Mouse (Mus musculus) liver, embryonic 14.5 days (tissue): ENCODE results near the gene Tmem39b. TPM values are rescaled to one million over a fixed set of nuclear protein-coding genes. Genes with fewer than 3 reads are reported as not detected.
"Not testable (repeated sequence)": the region's sequence is repeated elsewhere in the genome, so short reads cannot be mapped to it uniquely, and the experiment has no call there.

ENCODE experiments used
- ATAC-seq: fragments of 200-750 bp; cut with Nextera tagmentation; 2 replicates; pipeline ENCODE4 v1.8.0; 2017; ENCODE audit warnings: moderate number of reproducible peaks, mild to moderate bottlenecking, moderate library complexity; ENCODE audit not compliant: insufficient read depth
- DNase-seq, 3 experiments: peaks; one replicate each; pipeline ENCODE4 v3.0.0-alpha.2; 2012 to 2013; ENCODE audit warnings: low read depth in 3 of 3, low spot score in 3 of 3
- H3K27ac ChIP-seq: fragments of 300-500 bp; sonication (generic); 2 replicates; pipeline ENCODE4 v1.5.1; 2014; ENCODE audit warnings: moderate library complexity, mild to moderate bottlenecking, control low read depth, inconsistent platforms
- H3K27me3 ChIP-seq: fragments of 300-500 bp; sonication (generic); 2 replicates; pipeline ENCODE4 v1.6.1; 2014; ENCODE audit warnings: mild to moderate bottlenecking, low read length, moderate library complexity; ENCODE audit not compliant: control insufficient read depth, insufficient read depth
- H3K36me3 ChIP-seq: fragments of 300-500 bp; sonication (generic); replicated peaks from 2 replicates; pipeline ENCODE4 v1.6.1; 2014; ENCODE audit warnings: low read depth; ENCODE audit not compliant: control insufficient read depth, insufficient read depth
- H3K4me1 ChIP-seq, 2 experiments: fragments of 200-500 bp in 1 of 2; fragments of 300-500 bp in 1 of 2; sonication (generic) in 1 of 2; replicated peaks; 2 replicates each; pipeline ENCODE4 v1.6.1; 2012 to 2014; ENCODE audit warnings: antibody characterized with exemption in 1 of 2, inconsistent platforms in 1 of 2, low read length in 1 of 2; ENCODE audit not compliant: control insufficient read depth in 2 of 2, insufficient read depth in 2 of 2
- H3K4me2 ChIP-seq: fragments of 300-500 bp; sonication (generic); 2 replicates; pipeline ENCODE4 v1.6.1; 2014; ENCODE audit warnings: low read depth, mild to moderate bottlenecking, control low read depth, moderate library complexity
- H3K4me3 ChIP-seq, 2 experiments: fragments of 200-500 bp in 1 of 2; fragments of 300-500 bp in 1 of 2; sonication (generic) in 1 of 2; 2 replicates each; pipeline ENCODE4 v1.5.1; 2012 to 2014; ENCODE audit warnings: low read depth in 2 of 2, low read length in 2 of 2, mild to moderate bottlenecking in 2 of 2, control low read depth in 1 of 2, inconsistent platforms in 1 of 2, moderate library complexity in 1 of 2; ENCODE audit not compliant: insufficient read depth in 1 of 2
- H3K9ac ChIP-seq: fragments of 300-500 bp; sonication (generic); replicated peaks from 2 replicates; pipeline ENCODE4 v1.6.1; 2014; ENCODE audit warnings: mild to moderate bottlenecking, control low read depth, moderate library complexity
- H3K9me3 ChIP-seq: fragments of 300-500 bp; sonication (generic); 2 replicates; pipeline ENCODE4 v1.6.1; 2016; ENCODE audit warnings: low read length, mixed read lengths; ENCODE audit not compliant: control insufficient read depth
- CTCF ChIP-seq: IDR thresholded peaks from 2 replicates; pipeline ENCODE4 v1.5.1; 2016; ENCODE audit warnings: antibody characterized with exemption, low read depth, control low read depth
- EP300 ChIP-seq: IDR thresholded peaks from 2 replicates; pipeline ENCODE4 v1.6.1; 2016; ENCODE audit warnings: antibody characterized with exemption, low read depth
- WGBS: fragments of 180-500 bp; shearing (Covaris S2); extraction: QIAGEN DNeasy Blood & Tissue Kit; methylation state at CpG from one replicate; pipeline ENCODE4 v1.1.7; 2014; ENCODE audit not compliant: insufficient replicate concordance; 5-methylcytosine and 5-hydroxymethylcytosine counted together
- polyA plus RNA-seq, 2 experiments: library from polyadenylated mRNA; depleted of rRNA in 1 of 2; stranded (reverse) in 1 of 2; unstranded in 1 of 2; fragments of >200 nt; fragmentation: Nextera tagmentation in 1 of 2; extraction: Ambion mirVana in 1 of 2; gene quantifications; 2 replicates each; pipeline versions ENCODE4 v1.2.1 to v1.2.3; 2012 to 2014

The Tmem39b gene
- polyA plus RNA-seq, 2 experiments: 5.5 to 9.3 TPM

- no peak overlapping the region for H3K27ac ChIP-seq
- 41% methylated on average over 17 of the region's 17 CpGs for WGBS
- peak overlapping the region; percentile 46 for H3K4me2 ChIP-seq
- H3K9me3 ChIP-seq: no peaks in the 10 kb centered on the region
- DNase-seq: peak; percentile 70 to 78 (median 72)
- H3K36me3 ChIP-seq: peaks cover 7% of the 10 kb centered on the region; the same call in 1 of the 2 replicates
- H3K27me3 ChIP-seq: no peaks in the 10 kb centered on the region
- TF ChIP-seq CTCF: peak; percentile 91
- no peak for TF ChIP-seq EP300
- peaks cover 3 to 5% of the 10 kb centered on the region in 2 experiments; a peak in 1 of 4 replicates for H3K4me1 ChIP-seq
- ATAC-seq: peak; percentile 36; the same call in 1 of the 2 replicates
- 0 out of 2 replicates have a peak overlapping the region, but pooled peaks have one; percentile 25 for H3K9ac ChIP-seq
- H3K4me3 ChIP-seq: peak overlapping the region; percentile 17 to 26; a peak in 2 of 4 replicates
These were observed 5.1 kb upstream of the Tmem39b start for GRCm38 (mm10) chr4:129701503-129702377.

- H3K9me3 ChIP-seq, H3K4me1 ChIP-seq, H3K9ac ChIP-seq, H3K36me3 ChIP-seq, H3K4me2 ChIP-seq, DNase-seq, H3K27ac ChIP-seq, H3K27me3 ChIP-seq, ATAC-seq, H3K4me3 ChIP-seq: not testable (repeated sequence)
- 75% methylated on average over 6 of the region's 6 CpGs for WGBS
These were observed 4.0 kb upstream of the Tmem39b start for GRCm38 (mm10) chr4:129700661-129701060.

GRCm38 (mm10) chr4:129700216-129700615, 3.6 kb upstream of the Tmem39b start:
- WGBS: 73% methylated on average over 1 of the region's 1 CpGs

GRCm38 (mm10) chr4:129697191-129697590, 553 bp upstream of the Tmem39b start:
- TF ChIP-seq EP300 (no peak), CTCF (no peak)
- no peak overlapping the region for H3K27ac ChIP-seq
- peak overlapping the region; percentile 70 to 90; a peak in 3 of 4 replicates for H3K4me3 ChIP-seq
- no peaks in the 10 kb centered on the region for H3K36me3 ChIP-seq
- no peak for ATAC-seq
- WGBS: 74% methylated on average over 7 of the region's 7 CpGs
- H3K9ac ChIP-seq: peak overlapping the region; percentile 76
- H3K9me3 ChIP-seq: no peaks in the 10 kb centered on the region
- DNase-seq: no peak
- H3K4me1 ChIP-seq: peaks cover 5 to 10% of the 10 kb centered on the region in 2 experiments; a peak in 3 of 4 replicates
- H3K4me2 ChIP-seq: peak overlapping the region; percentile 69
- H3K27me3 ChIP-seq: no peaks in the 10 kb centered on the region

More at GRCm38 (mm10) chr4:129700216-129700615, 3.6 kb upstream of the Tmem39b start:
- H3K4me2 ChIP-seq: no peak overlapping the region
- no peak overlapping the region for H3K9ac ChIP-seq
- no peak overlapping the region for H3K4me3 ChIP-seq
- no peaks in the 10 kb centered on the region for H3K27me3 ChIP-seq
- peaks cover 5 to 10% of the 10 kb centered on the region in 2 experiments; a peak in 3 of 4 replicates for H3K4me1 ChIP-seq
- DNase-seq (no peak), ATAC-seq (no peak)
- H3K36me3 ChIP-seq: peaks cover 2% of the 10 kb centered on the region; the same call in 1 of the 2 replicates
- no peaks in the 10 kb centered on the region for H3K9me3 ChIP-seq
- H3K27ac ChIP-seq: no peak overlapping the region
- TF ChIP-seq EP300 (no peak), CTCF (no peak)

GRCm38 (mm10) chr4:129695815-129696157, 852 bp downstream of the Tmem39b start:
- H3K9me3 ChIP-seq: no peaks in the 10 kb centered on the region
- peak overlapping the region; percentile 69 for H3K4me2 ChIP-seq
- TF ChIP-seq CTCF (no peak), EP300 (no peak)
- no peaks in the 10 kb centered on the region for H3K36me3 ChIP-seq
- H3K27ac ChIP-seq: no peak overlapping the region; the same call in 1 of the 2 replicates
- H3K4me1 ChIP-seq: peaks cover 5 to 7% of the 10 kb centered on the region in 2 experiments; a peak in 3 of 4 replicates
- ATAC-seq (peak; percentile 1; the same call in 1 of the 2 replicates), DNase-seq (peak in 1 of 3 experiments; percentile 17)
- H3K9ac ChIP-seq: peak overlapping the region; percentile 76
- H3K27me3 ChIP-seq: no peaks in the 10 kb centered on the region
- peak overlapping the region; percentile 70 to 90 for H3K4me3 ChIP-seq
- WGBS: 15% methylated on average over 6 of the region's 6 CpGs
